Mouse (Mus musculus) testis, adult 2 months (tissue): ENCODE data around the gene Slc6a4. TPM values are rescaled to one million over a fixed set of nuclear protein-coding genes. Genes with fewer than 3 reads are reported as not detected.

Experiments used
- H3K27ac ChIP-seq: fragments of 200-500 bp; 2 replicates; pipeline ENCODE4 v1.5.1; 2012; ENCODE audit warnings: low read depth, low read length; ENCODE audit not compliant: control insufficient read depth, insufficient read depth
- H3K27me3 ChIP-seq: fragments of 200-500 bp; 2 replicates; pipeline ENCODE4 v1.6.1; 2012; ENCODE audit warnings: mild to moderate bottlenecking, low read length, moderate library complexity; ENCODE audit not compliant: control insufficient read depth, insufficient read depth
- H3K36me3 ChIP-seq: fragments of 200-500 bp; 2 replicates; pipeline ENCODE4 v1.6.1; 2012; ENCODE audit warnings: mild to moderate bottlenecking, low read length; ENCODE audit not compliant: control insufficient read depth, insufficient read depth
- H3K4me1 ChIP-seq: fragments of 200-500 bp; 2 replicates; pipeline ENCODE4 v1.6.1; 2012; ENCODE audit warnings: low read length; ENCODE audit not compliant: control insufficient read depth, insufficient read depth
- H3K4me3 ChIP-seq: fragments of 200-500 bp; 2 replicates; pipeline ENCODE4 v1.5.1; 2012; ENCODE audit warnings: low read depth, mild to moderate bottlenecking, low read length, moderate library complexity, mixed read lengths; ENCODE audit not compliant: control insufficient read depth
- CTCF ChIP-seq: fragments of 200-500 bp; IDR thresholded peaks from 2 replicates; pipeline ENCODE4 v1.5.1; 2012; ENCODE audit warnings: low read depth, mild to moderate bottlenecking, inconsistent platforms, low read length, moderate library complexity; ENCODE audit not compliant: control insufficient read depth, insufficient read depth, insufficient replicate concordance
- POLR2A ChIP-seq: fragments of 200-500 bp; IDR thresholded peaks from 2 replicates; pipeline ENCODE4 v1.6.1; 2012; ENCODE audit warnings: low read depth, mild to moderate bottlenecking, inconsistent platforms, low read length, moderate library complexity; ENCODE audit not compliant: control insufficient read depth
- polyA plus RNA-seq: library from polyadenylated mRNA; depleted of rRNA; stranded (reverse); fragments of >200 nt; gene quantifications from 2 replicates; pipeline ENCODE4 v1.2.3, GENCODE M21; 2012

The Slc6a4 gene
- polyA plus RNA-seq, 1 experiment = 1.7 TPM

GRCm38 (mm10) chr11:77000741-77001140 lies 2.3 kb downstream of the Slc6a4 start:
- TF ChIP-seq POLR2A (no peak), CTCF (no peak)
- Histone ChIP-seq H3K4me1 (peaks cover 22% of the 10 kb centered on the region), H3K36me3 (no peaks in the 10 kb centered on the region), H3K4me3 (no peak overlapping the region), H3K27ac (no peak overlapping the region), H3K27me3 (0 out of 2 replicates have a peak, but pooled peaks cover 2% of the 10 kb centered on the region)

- Histone ChIP-seq H3K36me3 (no peaks in the 10 kb centered on the region), H3K27me3 (0 out of 2 replicates have a peak, but pooled peaks cover 2% of the 10 kb centered on the region), H3K27ac (no peak overlapping the region), H3K4me1 (peaks cover 19% of the 10 kb centered on the region), H3K4me3 (no peak overlapping the region)
- no peak for TF ChIP-seq POLR2A
- no peak for TF ChIP-seq CTCF
These were observed 4.0 kb downstream of the Slc6a4 start for GRCm38 (mm10) chr11:77002361-77002760.

GRCm38 (mm10) chr11:77005881-77006280 lies 7.5 kb downstream of the Slc6a4 start:
- peaks cover 9% of the 10 kb centered on the region for H3K4me1 ChIP-seq
- TF ChIP-seq POLR2A (no peak), CTCF (no peak)

GRCm38 (mm10) chr11:77006616-77007015 lies 8.2 kb downstream of the Slc6a4 start:
- TF ChIP-seq POLR2A (no peak), CTCF (no peak)
- Histone ChIP-seq H3K36me3 (no peaks in the 10 kb centered on the region), H3K4me3 (no peak overlapping the region), H3K27ac (no peak overlapping the region), H3K27me3 (no peaks in the 10 kb centered on the region), H3K4me1 (peaks cover 9% of the 10 kb centered on the region)

More at GRCm38 (mm10) chr11:77005881-77006280, 7.5 kb downstream of the Slc6a4 start:
- no peak overlapping the region for H3K27ac ChIP-seq
- H3K36me3 ChIP-seq = no peaks in the 10 kb centered on the region
- no peak overlapping the region for H3K4me3 ChIP-seq
- H3K27me3 ChIP-seq = no peaks in the 10 kb centered on the region

DNA sequence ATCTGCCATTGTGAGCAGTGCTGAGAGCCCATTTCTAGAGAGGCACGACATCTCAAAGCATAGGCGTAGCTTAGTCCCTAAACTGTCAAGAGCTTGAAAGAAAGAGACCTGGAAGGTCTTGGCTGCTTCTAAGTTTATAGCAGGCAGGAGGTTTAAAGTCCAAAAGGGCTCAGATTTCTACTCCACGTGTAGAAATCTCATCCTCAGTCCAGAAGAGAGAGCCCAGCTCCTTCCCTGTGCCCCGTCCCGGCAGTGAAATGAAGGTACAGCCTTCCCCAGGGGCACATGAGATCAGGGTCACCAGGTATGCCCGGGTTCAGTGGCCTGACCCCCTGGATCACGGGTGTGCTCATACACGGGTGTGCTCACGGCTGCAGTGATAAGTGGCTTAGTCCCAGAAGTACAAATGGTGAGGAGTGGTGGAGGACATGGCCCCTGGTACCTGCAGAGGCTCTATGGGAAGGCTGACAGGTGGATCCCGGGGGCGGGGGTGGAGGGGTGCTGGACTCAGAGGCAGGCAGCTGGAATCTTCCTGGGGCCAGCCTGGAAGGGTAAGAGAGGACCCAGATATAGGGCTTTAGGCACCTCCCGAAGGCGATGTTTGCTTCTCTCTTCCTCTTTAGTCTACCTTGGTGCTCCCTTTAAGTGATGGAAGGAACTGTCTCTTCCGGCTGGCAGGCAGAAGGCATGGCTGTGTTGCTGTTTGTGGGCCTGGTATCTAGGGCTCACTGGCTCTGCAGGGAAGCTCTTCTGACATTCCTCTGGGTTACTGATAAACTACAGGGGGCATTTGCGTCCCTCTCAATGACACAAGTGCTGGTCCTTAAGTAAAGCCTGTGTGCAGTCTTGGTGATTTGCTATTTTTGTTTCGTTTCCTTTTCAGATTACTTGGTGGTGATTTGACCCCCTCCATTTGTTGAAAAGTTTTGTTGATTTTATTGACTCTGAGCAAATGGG lies 10.9 kb downstream of the Slc6a4 start:
- Histone ChIP-seq H3K4me1 (peaks cover 9% of the 10 kb centered on the region), H3K27me3 (no peaks in the 10 kb centered on the region), H3K36me3 (no peaks in the 10 kb centered on the region), H3K27ac (no peak overlapping the region), H3K4me3 (no peak overlapping the region)
- no peak for TF ChIP-seq CTCF
- no peak for TF ChIP-seq POLR2A

- H3K4me3 ChIP-seq = no peak overlapping the region
- H3K4me1 ChIP-seq = peaks cover 9% of the 10 kb centered on the region
- no peak overlapping the region for H3K27ac ChIP-seq
- no peaks in the 10 kb centered on the region for H3K27me3 ChIP-seq
- no peak for TF ChIP-seq CTCF
- no peak for TF ChIP-seq POLR2A
- no peaks in the 10 kb centered on the region for H3K36me3 ChIP-seq
These were observed 12.5 kb downstream of the Slc6a4 start for GRCm38 (mm10) chr11:77010762-77011475.

DNA sequence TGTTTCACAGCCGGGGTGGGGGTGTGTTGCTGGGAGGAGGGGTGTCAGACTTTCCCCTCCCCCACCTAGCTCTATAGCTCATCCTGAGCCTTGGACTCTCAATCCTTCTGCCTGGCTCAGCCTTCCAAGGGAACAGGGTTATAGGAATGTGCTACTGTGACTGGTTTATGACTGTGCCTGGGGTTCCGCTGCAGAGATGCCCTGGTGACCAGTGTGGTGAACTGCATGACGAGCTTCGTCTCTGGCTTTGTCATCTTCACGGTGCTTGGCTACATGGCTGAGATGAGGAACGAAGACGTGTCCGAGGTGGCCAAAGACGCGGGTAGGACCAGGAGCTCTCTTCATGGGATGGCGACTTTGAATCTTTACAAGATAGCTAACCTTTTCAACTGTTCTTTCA lies 19.6 kb downstream of the Slc6a4 start:
- H3K4me1 ChIP-seq = no peaks in the 10 kb centered on the region
- H3K27ac ChIP-seq = no peak overlapping the region
- H3K36me3 ChIP-seq = no peaks in the 10 kb centered on the region
- no peaks in the 10 kb centered on the region for H3K27me3 ChIP-seq
- no peak for TF ChIP-seq CTCF
- no peak for TF ChIP-seq POLR2A
- H3K4me3 ChIP-seq = no peak overlapping the region
